Mouse (Mus musculus): ENCODE measurements around the gene Ppa2.

- TF ChIP-seq MAX (IDR thresholded peaks at IDR 0.05; ENCODE audit: low read length) (no peak), CTCF (IDR thresholded peaks at IDR 0.05 in 2 of 3, conservative IDR thresholded peaks at IDR 0.05 in 1 of 3; ENCODE audit: control insufficient read depth in 1 of 3, insufficient read depth in 1 of 3, low read depth in 2 of 3, low read length in 3 of 3, poor library complexity in 1 of 3, severe bottlenecking in 1 of 3) (no peak), TCF12 (IDR thresholded peaks at IDR 0.05; ENCODE audit: low read depth, low read length) (no peak), GATA1 (IDR thresholded peaks at IDR 0.05; ENCODE audit: low read depth, low read length) (no peak), GABPA (IDR thresholded peaks at IDR 0.05; ENCODE audit: low read depth, low read length) (no peak), POLR2A (IDR thresholded peaks at IDR 0.05; ENCODE audit: control insufficient read depth in 1 of 2, insufficient read depth in 1 of 2, low read depth in 1 of 2, low read length in 2 of 2, poor library complexity in 1 of 2) (no peak), UBTF (IDR thresholded peaks at IDR 0.05; ENCODE audit: borderline replicate concordance, insufficient read depth, low read depth, low read length) (no peak), EP300 (IDR thresholded peaks at IDR 0.05; ENCODE audit: low read depth in 1 of 2, low read length in 2 of 2) (no peak), KAT2A (conservative IDR thresholded peaks at IDR 0.05; ENCODE audit: low read depth, low read length) (no peak), MXI1 (IDR thresholded peaks at IDR 0.05; ENCODE audit: low read depth, low read length) (no peak), MAZ (IDR thresholded peaks at IDR 0.05; ENCODE audit: low read depth, low read length) (no peak), TBP (IDR thresholded peaks at IDR 0.05; ENCODE audit: low read depth, low read length) (no peak), MAFK (IDR thresholded peaks at IDR 0.05; ENCODE audit: borderline replicate concordance, low read depth, low read length) (no peak)
Observed at GRCm38 (mm10) chr3:133308361-133308760, 1.5 kb upstream of the Ppa2 start.

Data from MEL (cell line).